Mouse (Mus musculus) inflammation-experienced regulatory T-cells, adult 6 months (primary cell): ENCODE data around the gene Tead4. TPM values are rescaled to one million over a fixed set of nuclear protein-coding genes. Genes with fewer than 3 reads are reported as not detected.
"Not testable (repeated sequence)": the region's sequence is repeated elsewhere in the genome, so short reads cannot be mapped to it uniquely, and the experiment has no call there.

Source experiments
- ATAC-seq: one replicate; pipeline ENCODE4 v1.8.0; 2017
- polyA plus RNA-seq, 3 experiments: library from polyadenylated mRNA; unstranded; fragments of 100-300 nt; shearing (Covaris generic); gene quantifications; one replicate each; pipeline ENCODE4 v1.2.1; 2017

Tead4 gene
- not detected for polyA plus RNA-seq

GRCm38 (mm10) chr6:128300134-128301001 lies at the start of gene Tead4:
Tead4 (minus strand) TSS chr6:128300823.
- ATAC-seq = no peak

- no peak for ATAC-seq
Observed at GRCm38 (mm10) chr6:128349711-128350110, 49.1 kb upstream of the Tead4 start.

GRCm38 (mm10) chr6:128346782-128347181 lies 46.2 kb upstream of the Tead4 start:
- ATAC-seq = no peak

GRCm38 (mm10) chr6:128345623-128346022 lies 45.0 kb upstream of the Tead4 start:
- no peak for ATAC-seq

DNA sequence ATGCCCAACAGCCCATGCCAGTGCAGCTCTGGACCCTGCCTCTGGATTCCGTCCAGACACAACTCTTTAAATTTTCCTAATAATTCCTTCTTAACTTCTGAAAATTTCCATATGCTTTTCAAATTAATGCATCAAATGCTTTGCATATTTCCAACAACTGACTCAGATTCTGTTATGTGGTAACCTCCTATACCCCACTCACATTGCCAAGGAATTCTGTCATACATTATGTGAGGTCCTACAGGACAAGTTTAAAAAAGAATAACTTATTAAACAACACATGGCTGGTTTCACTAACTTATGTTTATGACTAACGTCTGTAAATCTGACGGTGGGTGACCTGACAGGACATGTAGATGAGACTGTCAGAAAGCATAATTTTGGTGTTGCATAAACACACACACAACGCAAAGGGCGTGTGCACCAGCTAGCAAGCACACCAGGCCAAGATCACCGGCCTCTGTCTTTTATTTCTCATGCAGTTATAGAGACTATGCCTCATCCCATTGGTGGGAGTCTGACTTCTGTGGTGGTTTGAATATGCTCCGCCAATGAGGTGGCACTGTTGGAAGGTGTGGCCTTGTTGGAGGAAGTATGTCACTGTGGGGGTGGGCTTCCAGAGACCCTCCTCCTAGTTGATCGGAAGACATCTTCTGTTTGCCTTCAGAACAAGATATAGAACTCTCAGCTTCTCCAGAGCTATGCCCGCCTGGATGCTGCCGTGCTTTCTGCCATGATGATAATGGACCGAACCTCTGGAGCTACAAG lies 41.5 kb upstream of the Tead4 start:
- ATAC-seq = no peak

GRCm38 (mm10) chr6:128338876-128339275 lies 38.3 kb upstream of the Tead4 start:
- no peak for ATAC-seq

GRCm38 (mm10) chr6:128337467-128337866 lies 36.8 kb upstream of the Tead4 start:
- ATAC-seq = no peak

DNA sequence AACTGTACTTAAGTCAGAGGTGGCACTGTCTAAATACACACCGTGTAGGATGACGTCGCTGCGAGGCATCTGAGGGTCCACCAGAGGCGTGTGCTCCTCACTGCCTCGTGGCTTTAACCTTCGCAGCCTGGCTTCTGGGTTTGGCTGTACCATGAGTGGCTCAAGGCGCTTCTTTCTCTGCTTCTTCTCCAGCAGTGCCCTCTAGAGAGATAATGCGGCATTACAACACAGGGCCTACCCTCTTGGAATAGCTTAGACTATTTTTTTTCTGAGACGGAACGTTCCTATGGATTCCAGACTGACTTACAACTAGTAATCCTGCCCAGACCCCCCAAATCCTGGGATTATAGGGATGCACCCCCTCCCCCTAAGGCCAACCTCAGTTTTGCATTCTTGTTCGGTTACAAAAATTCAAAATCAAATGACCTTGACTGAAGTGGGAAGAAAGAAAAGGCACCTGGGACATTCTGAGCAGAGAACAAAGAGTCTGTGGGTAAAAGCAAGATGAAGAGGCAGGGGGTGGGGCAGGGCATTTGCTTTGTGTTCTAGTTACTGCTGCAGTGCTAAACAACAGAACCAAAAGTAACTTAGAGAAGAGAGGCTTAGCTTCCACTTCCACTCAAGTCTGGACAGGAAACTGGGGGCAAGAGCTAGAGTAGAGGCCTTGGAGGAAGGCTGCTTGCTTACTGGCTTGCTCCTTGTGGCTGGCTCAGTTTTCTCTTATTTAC lies 33.9 kb upstream of the Tead4 start:
- peak; percentile 69 for ATAC-seq

GRCm38 (mm10) chr6:128318317-128318716 lies 17.7 kb upstream of the Tead4 start:
- ATAC-seq = peak; percentile 67

DNA sequence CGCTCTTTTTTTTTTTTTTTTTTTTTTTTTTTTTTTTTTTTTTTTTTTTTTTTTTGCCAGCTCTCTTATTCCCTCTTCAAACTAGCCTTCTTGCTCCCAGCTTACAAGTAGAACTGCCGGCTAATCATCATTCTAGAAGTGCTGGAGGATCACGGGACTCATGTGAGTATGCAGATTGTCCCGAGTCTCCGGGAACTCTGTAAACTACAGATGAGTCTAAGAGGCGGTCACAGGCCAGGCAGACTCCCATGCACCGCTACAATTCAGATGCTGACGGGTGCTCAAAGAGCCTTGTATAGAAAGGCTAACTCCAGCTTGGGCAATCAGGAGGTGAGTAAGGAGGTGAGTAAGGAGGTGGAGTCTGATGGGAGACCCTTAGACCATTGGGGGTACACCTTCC lies 15.0 kb upstream of the Tead4 start:
- no peak for ATAC-seq

DNA sequence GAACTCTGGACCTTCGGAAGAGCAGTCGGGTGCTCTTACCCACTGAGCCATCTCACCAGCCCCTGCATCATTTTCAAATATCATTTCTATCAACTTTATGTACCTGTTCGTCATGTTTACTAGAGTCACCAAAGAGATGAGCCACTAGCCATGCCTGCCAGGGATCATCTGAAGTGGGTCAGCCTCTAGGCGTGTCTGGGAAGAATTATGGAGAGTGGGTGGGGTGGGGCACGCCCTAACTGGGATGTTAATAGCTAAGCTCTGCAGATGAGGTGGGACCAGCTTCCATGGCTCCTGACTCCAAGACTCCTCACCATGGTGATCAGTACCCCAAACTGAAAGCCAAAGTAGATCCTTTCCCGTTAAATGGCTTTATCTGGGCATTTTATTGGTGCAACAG lies 14.2 kb upstream of the Tead4 start:
- no peak for ATAC-seq

GRCm38 (mm10) chr6:128308311-128308710 lies 7.7 kb upstream of the Tead4 start:
- peak; percentile 38 for ATAC-seq

DNA sequence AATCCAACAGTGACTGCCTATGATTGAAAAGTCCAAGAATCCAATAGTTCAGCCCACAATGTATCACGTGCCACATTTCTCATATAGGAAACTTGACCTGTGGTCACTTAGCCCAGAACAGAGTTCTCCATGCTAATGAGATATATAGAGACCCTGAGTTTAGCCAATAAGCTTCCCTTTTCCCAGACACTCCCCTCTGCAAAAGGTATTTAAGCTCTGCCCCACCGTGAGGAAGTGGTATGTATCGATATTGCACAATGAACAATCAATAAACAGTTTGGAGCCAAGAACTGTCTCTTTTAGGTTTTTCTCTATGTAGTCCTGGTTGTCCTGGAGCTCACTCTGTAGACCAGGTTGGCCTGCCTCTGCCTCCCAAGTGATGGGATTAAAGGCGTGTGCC lies 4.2 kb upstream of the Tead4 start:
- no peak for ATAC-seq

DNA sequence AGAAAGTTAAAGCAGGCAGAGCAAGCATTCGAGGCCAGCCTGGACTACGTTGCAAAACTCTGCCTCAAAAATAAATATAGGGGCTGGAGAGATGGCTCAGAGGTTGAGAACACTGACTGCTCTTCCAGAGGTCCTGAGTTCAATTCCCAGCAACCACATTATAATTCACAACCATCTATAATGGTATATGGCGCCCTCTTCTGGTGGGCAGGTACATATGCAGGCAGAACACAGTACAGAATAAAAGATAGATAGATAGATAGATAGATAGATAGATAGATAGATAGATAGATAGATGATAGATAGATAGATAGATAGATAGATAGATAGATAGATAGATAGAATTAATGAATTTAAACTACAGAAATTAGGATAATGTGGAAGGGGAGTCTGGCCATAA lies 2.0 kb upstream of the Tead4 start:
- ATAC-seq = not testable (repeated sequence)

DNA sequence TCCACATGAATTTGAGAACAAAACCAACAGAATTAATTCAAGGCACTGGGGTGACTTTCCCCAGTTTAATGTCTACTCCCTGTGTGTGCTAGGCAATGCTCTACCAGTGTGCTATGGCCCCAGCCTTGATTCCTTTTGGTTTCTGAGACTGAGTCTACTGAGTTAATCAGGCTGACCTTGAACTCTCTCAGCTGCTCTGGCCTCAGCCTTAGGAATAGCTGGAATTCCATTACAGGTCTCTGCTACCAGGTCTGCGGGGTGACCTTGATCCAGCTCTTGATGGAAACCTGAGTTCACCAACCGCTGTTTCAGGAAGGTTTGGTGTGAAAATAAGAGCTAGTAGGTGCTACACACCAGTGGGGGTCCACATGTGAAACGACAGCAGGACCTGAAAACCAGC lies 1.3 kb upstream of the Tead4 start:
- ATAC-seq = no peak

DNA sequence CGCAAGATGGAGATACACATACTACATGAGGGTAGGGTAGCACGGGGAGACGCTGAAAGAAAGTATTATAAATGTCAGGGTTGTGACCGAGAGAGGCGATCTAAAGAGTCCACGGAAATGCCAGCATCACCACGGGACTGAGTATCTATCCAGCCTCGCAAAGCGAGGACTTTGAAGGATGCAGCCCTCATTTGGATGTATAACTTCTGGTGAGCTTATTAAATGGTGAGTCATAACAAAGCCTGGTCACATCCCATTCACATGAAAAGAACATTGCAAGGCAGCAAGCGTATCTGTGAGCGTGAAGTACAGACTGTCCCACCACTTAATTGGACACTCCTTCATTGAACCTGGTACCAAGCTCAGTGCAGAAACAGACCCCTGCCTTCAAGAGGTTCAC lies 835 bp upstream of the Tead4 start:
- ATAC-seq = no peak

DNA sequence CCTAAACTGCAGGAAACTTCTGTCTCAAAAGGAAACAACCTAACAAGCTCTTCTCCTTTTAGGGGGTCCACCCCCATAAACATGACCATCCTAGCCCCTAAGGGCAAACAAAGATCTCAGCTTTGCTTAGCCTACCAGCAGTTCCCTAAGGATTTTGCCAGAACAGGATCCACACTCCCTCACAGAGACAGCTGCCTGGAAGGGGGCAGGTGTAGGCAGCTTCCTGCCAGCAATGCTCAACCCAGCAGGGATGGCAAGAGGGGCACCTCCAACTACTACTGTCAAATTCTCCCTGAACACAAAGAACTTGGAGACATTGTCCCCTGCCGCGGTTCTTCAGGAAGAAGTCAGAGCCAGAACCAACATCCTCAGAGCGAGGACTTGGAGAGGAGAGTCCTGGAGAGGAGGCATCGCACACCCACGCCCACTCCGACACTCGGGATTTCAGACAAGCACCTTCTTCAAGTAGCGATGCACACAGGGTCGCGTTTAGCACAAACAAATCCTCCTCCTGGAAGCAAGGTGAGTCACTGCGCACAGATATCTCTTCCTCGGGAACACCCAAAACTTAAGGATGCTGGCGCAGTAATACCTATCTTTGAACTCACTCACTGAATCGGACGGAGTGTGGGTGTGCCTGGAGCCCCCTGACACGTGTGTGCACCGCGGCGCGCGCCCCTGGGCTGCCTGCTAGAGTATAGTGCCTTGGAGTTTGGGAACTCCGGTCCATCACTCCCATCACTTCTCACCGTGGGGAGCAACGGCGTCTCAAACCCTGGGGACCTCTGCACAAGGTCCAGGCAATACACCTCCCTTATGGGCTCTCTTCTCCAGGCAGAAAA lies 1.1 kb downstream of the Tead4 start:
- ATAC-seq = no peak

GRCm38 (mm10) chr6:128298246-128298645 lies 2.4 kb downstream of the Tead4 start:
- ATAC-seq = no peak

DNA sequence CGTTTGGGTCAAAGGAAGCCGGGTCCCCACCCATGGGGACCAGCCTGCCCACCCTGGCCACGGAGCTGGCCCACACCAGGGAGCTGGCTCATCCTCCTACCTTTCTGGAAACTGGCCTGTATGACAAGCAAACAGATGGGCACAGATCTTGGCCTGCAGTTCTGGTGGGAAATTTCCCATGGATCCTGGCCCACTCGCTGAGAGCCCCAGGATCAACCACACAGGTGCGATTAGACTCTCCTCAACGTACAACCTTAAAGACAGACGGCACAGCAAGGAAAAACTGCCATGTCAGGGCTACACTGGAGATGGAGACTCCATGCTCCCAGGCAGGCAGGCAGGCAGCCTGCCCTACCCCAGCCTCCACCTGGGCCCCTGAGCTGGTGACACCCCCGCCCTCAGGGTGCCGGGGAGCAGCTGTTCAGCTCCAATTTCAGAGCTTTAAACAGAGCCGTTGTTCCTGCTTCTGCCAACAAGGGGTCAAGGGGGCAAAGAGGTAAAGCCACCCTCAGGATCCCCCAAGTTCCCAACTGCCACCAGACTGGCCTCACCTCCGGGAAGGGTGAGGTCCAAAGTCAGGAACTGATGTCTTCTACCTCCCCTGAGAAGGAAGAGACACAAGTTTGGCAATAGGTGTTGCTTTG lies 3.8 kb downstream of the Tead4 start:
- ATAC-seq = no peak

GRCm38 (mm10) chr6:128295876-128296749 lies 4.5 kb downstream of the Tead4 start:
- no peak for ATAC-seq

DNA sequence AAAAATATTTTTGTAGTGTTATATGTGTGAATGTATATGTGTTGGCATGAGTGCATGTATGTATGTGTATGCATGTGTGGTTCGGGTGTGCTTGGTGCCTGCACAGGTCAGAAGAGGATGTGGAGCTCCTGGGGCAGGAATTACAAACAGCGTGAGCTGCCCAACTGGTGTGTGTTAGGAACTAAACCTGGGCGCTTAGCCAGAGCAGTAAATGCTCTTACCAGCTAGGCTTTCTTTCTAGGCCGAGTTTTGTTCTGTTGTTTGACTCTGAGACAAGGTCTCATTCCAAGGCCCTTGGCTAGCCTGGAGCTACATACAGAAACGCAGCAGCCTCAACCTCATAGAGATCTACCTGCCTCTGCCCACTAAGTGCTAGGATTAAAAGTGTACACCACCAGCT lies 9.3 kb downstream of the Tead4 start:
- ATAC-seq = no peak
